Mouse (Mus musculus) left cerebral cortex, adult 8-10 months (tissue): ENCODE measurements at regions not wholly inside any gene's neighbourhood (a gene's known extent, or its start where the extent isn't known, plus 50 kb on each side); places are given as distances from the start of the nearest gene placed in this dataset.
"Not testable (repeated sequence)": the region's sequence is repeated elsewhere in the genome, so short reads cannot be mapped to it uniquely, and the experiment has no call there.

Experiments used
- DNase-seq, 2 experiments: peaks; one replicate each; pipeline ENCODE4 v3.0.0; 2022; ENCODE audit warnings: low spot score in 2 of 2

DNA sequence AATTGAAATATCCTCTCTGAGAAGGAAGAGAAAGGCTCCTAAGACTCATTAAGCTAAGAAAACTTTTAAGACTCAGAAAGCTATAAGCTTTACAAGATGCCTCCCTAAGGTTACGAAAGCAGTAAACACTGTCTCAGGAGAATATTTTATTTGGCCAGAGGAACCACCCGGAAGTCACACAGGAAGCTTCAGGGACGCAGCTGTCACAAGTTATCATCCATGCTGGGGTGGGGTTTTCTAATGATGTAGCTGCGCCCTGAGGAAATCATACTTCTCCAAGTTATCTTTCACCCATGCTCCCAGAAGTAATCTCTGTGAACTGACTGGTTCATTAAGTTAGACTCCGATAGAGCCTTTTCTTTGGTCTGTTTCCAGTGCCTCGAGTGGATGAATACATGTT, 102.0 kb upstream of the Fam78b start:
- no peak for DNase-seq

DNA sequence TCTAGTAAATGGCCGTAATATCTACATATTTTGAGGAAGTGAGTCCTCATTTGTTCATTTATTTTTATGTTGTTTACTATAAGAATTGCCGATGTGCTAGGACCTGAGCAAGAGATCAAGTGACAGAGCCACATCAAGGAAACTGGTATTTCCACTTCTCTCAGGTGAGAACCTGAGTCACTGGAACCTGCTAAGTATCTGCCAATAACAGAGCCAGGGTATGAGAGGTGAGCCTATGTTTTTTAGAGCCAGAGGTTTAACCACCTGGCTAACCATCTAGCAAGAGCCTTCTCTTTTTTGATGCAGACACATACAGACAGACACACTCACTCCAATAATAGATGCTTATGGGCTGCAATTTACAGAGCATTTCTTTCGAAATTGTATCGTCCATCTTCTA, 101.2 kb upstream of the Fam78b start:
- no peak for DNase-seq

DNA sequence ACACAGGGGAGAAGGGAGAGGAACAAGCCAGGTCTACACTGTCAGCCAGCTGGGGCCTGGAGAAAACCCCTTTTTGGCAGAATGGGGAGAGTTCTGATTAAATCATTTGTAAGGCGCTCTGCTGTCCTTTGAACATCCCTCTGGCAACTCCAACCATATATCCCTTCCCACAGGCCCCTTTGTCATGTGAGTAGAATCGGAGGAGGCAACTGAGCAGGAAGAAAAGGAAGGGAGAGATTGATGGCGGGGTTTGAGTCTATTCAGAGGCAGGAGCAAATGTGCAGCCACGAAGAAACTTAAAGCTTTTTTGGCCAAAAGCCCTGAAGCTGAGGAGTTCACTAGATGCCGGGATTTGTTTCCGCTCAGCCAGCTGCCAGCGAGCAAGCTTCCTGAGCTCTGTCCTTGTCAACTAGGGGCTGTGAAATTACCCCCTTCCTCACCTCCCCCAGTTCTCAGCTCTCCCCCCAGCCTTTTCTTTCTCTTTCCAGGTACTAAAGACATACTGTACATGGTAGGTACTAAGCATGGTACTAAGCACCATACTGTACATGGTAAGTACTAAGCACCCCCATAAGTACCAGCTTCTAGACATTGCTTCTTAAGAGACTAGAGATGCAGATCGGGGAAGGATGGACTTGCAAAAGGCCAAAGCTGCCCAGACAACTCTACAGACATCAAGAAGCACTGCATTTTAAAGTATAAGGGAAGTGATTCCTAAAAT, 100.6 kb upstream of the Fam78b start:
- DNase-seq = no peak

DNA sequence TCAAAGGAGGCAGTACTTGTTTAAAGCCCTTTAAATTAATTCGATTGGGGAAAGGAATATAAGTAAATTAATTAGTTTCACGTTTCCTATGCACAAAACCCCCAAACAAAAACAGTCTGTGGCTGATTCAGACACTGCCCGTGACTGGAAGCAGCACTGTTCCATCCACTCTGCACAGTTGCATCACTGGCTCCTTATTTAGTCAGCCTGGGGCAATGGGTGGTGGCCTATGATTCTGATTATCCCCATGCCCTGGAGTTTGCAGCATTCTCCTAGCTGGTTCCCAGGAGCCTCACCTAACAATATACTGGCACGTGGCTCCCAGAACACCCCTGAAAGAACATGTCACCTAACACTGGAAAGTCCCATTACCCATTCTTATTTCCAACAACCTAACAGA, 99.6 kb upstream of the Fam78b start:
- no peak for DNase-seq

GRCm38 (mm10) chr1:166903417-166903816, 97.8 kb upstream of the Fam78b start:
- no peak for DNase-seq

DNA sequence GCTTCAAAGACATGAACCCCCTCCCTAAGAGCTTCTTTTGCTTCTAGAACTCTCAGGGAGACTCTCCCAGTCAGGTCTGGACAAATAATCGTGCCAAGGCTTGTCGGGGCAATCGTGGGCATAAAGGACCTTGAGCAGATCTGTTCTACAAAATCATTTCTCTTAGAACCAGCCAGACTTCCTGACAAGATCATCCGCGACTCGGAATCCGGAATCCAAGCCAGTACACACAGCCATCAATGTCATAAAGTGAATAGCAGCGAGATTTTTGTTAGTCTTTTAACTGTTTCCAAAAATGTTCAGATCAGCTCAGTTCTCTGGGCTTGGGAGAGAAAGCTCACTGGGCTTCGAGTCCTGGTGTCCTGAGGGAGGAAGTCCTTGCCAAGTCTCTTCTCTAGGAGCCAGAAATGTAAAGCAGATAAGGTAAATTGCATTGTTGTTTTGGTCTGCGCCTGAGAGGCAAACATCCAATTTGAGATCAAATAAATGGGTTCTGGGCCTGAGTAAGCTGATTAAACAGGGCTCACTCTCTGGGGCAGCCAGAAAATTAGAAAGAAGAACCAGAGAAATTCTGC, 92.9 kb upstream of the Fam78b start:
- no peak for DNase-seq

GRCm38 (mm10) chr1:166912195-166912594, 89.0 kb upstream of the Fam78b start:
- DNase-seq = not testable (repeated sequence)

GRCm38 (mm10) chr1:166922911-166923712, 78.1 kb upstream of the Fam78b start:
- DNase-seq = no peak

DNA sequence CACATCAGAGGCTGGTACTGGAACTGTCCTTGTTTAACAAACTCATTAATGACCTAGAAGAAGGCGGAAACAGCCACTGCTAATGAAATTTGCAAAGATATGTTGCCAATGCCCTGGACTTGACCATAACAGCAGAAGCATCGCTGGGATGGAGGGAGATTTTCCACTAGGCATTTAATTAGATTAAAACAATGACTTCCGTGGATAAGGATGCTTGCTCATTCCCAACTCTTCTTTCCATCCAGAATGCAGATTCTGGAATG, 77.6 kb upstream of the Fam78b start:
- DNase-seq = no peak

- no peak for DNase-seq
Observed at GRCm38 (mm10) chr1:166924126-166924525, 77.1 kb upstream of the Fam78b start.

GRCm38 (mm10) chr1:166926078-166926477, 75.1 kb upstream of the Fam78b start:
- no peak for DNase-seq

GRCm38 (mm10) chr1:166939744-166940143, 61.5 kb upstream of the Fam78b start:
- not testable (repeated sequence) for DNase-seq

DNA sequence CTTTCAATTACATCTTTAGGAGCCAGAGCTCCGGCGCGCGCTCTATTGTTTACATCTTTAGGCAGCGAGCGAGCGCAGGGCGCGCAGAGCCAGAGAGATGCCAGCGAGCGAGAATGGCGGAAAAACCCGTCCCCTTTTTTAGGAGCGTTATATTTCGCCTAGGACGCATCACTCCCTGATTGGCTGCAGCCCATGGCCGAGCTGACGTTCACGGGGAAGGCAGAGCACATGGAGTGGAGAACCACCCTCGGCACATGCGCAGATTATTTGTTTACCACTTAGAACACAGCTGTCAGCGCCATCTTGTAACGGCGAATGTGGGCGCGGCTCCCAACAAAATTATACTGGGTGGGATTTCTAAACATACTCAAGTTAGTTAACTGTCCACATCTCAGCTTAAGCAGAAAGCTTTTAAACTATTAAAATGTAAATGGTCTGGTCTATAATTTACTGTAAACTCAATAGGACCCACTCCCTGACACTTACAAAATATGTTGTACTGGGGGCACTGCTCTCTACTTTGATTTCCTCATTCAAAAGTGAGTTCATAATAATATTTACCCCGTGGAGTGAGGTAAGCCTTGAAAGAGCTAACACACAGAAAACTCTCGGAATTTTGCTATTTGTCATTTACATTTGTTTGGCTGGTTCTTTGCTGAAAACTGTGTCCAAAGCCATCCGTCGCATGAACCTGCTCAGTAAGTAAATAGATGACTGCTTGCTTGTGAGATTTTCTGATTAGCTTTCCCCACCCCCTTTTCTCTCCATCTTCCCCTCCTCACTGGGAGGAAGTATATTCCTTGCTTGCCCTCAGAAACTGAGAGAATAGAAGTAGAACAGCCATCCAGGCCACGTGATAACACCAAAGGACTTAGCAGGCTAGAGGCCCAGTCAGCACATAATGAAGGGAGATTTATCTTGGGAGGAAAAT, 60.8 kb upstream of the Fam78b start:
- DNase-seq = not testable (repeated sequence)

DNA sequence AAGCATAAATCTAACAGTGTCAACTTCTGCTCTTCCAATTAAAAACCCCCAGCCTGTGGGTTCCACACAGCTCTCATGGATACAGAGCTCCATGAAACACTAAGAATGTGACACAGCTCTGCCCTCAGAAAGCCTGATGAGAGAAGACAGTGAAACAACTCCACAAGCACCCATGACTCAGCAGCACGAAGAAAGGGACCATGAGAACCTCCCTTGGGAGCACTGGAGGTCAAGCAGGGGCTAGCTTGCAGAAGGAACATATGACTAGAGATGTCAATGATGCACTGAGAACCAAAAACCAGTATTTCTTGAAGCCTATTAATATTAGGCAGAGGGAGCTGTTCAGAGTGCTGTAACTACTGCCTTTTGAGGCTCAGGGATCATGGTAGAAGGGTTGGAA, 59.0 kb upstream of the Fam78b start:
- no peak for DNase-seq

GRCm38 (mm10) chr1:166944540-166944939, 56.7 kb upstream of the Fam78b start:
- DNase-seq = no peak

DNA sequence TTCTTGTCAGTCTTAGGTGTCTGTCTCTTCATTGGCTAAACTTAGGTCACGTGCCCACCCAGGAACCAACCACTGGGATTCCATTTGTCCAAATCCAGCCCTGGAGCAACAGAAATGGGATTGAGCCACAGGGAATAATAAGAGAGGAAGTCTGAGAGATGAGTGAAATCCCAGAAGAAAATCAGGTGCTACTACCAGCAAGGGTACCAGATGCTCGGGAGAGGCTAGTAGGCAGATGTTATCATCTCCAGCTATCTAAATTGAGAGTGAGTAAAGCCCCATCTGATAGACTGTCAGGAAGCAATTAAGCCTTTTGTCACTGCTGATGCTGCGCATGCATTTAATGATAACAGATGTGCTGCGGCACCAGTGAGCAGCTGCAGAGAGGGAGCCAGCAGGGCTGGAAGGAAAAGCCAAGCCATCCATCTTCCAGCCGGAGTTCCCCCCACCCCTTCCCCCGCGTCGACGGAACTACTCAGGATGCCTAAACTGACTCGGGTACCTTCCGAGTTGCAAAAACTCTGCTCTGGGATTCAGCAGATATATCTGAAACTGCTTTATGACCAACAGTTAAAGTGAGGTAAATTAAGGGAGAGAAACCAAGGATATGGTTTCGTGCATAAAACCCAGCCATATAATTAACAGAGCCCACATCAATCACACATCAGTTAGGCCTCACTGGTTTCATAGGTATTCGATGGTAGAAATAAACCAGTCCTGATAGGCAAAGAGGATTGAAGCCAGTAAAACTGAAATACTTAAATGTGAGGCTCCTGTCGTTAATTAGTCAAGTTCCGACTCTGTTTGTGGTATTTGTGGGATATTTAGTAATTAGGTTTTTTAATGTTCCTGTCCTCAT, 53.1 kb upstream of the Fam78b start:
- no peak for DNase-seq
